Comparison of ENCODE assay signal across 9 mouse cellular contexts in genomic region chr13:51228862-51229770, GRCm38 (mm10). TPM values are rescaled to one million over a fixed set of nuclear protein-coding genes. Genes with fewer than 3 reads are reported as not detected.
DNase-seq lines count a peak whose midpoint lies in the region; ATAC-seq and TF ChIP-seq lines count a peak whose summit lies in the region.
"Had no signal": no experiment of that assay in that cellular context is flagged by ENCODE, and none has a peak within 500 bp of the region (broad histone marks: within the 10 kb centered on the region; RNA-seq: fewer than 3 reads in every experiment).

No protein-coding gene starts in this region.

- DNase-seq in heart, postnatal 36 days = no peak
- peak; percentile 84 for DNase-seq in brain, embryonic 14.5 days (ENCODE audit: low read depth)
- DNase-seq in lung, postnatal 14 days = peak; percentile 25
- DNase-seq in thymus, postnatal 10 days (ENCODE audit: low spot score in 2 of 2) = no peak
- no peak for DNase-seq in urinary bladder, adult 2 months (ENCODE audit: low spot score)

- no peak overlapping the region for H3K4me2 ChIP-seq in heart, embryonic 12.5 days
- peak overlapping the region; percentile 24 for H3K4me2 ChIP-seq in forebrain, embryonic 15.5 days (replicated peaks)

- H3K4me1 ChIP-seq in heart, embryonic 12.5 days (replicated peaks) = peaks cover 11% of the 10 kb centered on the region
- peaks cover 11% of the 10 kb centered on the region for H3K4me1 ChIP-seq in forebrain, embryonic 15.5 days

- H3K4me3 ChIP-seq in heart, embryonic 12.5 days = no peak overlapping the region
- H3K4me3 ChIP-seq in forebrain, embryonic 15.5 days = no peak overlapping the region

- peak overlapping the region; percentile 15; the same call in 1 of the 2 replicates for H3K27ac ChIP-seq in heart, embryonic 12.5 days (ENCODE audit: poor library complexity, severe bottlenecking)
- H3K27ac ChIP-seq in forebrain, embryonic 15.5 days (replicated peaks) = peak overlapping the region; percentile 7; the same call in 1 of the 2 replicates

- TF ChIP-seq POLR2A in brain, embryonic 14.5 days (IDR thresholded peaks at IDR 0.05; ENCODE audit: borderline replicate concordance, extremely low read depth, insufficient read depth, insufficient read length, poor library complexity, severe bottlenecking) = no peak

- no peak for TF ChIP-seq CTCF in brain, embryonic 14.5 days (IDR thresholded peaks at IDR 0.05; ENCODE audit: borderline replicate concordance, extremely low read depth, insufficient read depth, insufficient read length)

- no peaks in the 10 kb centered on the region; the same call in none of the 2 replicates for H3K9me3 ChIP-seq in heart, embryonic 12.5 days (replicated peaks)
- no peaks in the 10 kb centered on the region for H3K9me3 ChIP-seq in forebrain, embryonic 15.5 days

- ATAC-seq in heart, embryonic 12.5 days (ENCODE audit: insufficient number of reproducible peaks, low FRiP score) = no peak
- peak; percentile 67 for ATAC-seq in forebrain, embryonic 15.5 days (replicated peaks)
- ATAC-seq in erythroid progenitor cell, adult 5-6 weeks (replicated peaks; ENCODE audit: low FRiP score, poor library complexity, severe bottlenecking) = no peak

- no peak overlapping the region for H3K9ac ChIP-seq in heart, embryonic 12.5 days
- no peak overlapping the region for H3K9ac ChIP-seq in forebrain, embryonic 15.5 days (replicated peaks)

- no peaks in the 10 kb centered on the region for H3K27me3 ChIP-seq in heart, embryonic 12.5 days (replicated peaks)
- no peaks in the 10 kb centered on the region for H3K27me3 ChIP-seq in forebrain, embryonic 15.5 days

- intact Hi-C loops in heart, postnatal 36 days (cut with DNase I) = no loop called here

- H3K36me3 ChIP-seq in heart, embryonic 12.5 days = no peaks in the 10 kb centered on the region
- H3K36me3 ChIP-seq in forebrain, embryonic 15.5 days = no peaks in the 10 kb centered on the region

- 65% methylated on average over 30 of the region's 30 CpGs for WGBS in heart, embryonic 12.5 days
- WGBS in forebrain, embryonic 15.5 days = 10% methylated on average over 30 of the region's 30 CpGs

RNA-seq across cellular contexts. Expression of gene Nxnl2, which starts 58.3 kb away (rescaled TPM):
- polyA plus RNA-seq in heart, embryonic 12.5 days (2016; fragmentation: Nextera tagmentation; extraction: Ambion mirVana) = 1.1 and 1.5 TPM in 2 replicates
- total RNA-seq in heart, postnatal 36 days (2021) = under 1 TPM; 0.64 to 0.84 TPM
- polyA plus RNA-seq in brain, embryonic 14.5 days (2012; rRNA removed) = 1.3 TPM in 2 replicates
- 0.97 and 1.4 TPM in 2 replicates for polyA plus RNA-seq in forebrain, embryonic 15.5 days (2015; fragmentation: Nextera tagmentation; extraction: Ambion mirVana)
- total RNA-seq in erythroid progenitor cell, adult 5-6 weeks (2015; ENCODE audit: low replicate concordance) = not detected in 2 replicates
- not detected in 2 replicates for total RNA-seq in erythroid progenitor cell, adult 5-6 weeks (2017; ENCODE audit: low replicate concordance)
- polyA plus RNA-seq in urinary bladder, adult 2 months (2012; rRNA removed) = 2.0 and 3.4 TPM in 2 replicates
- total RNA-seq: common myeloid progenitor, adult 5-6 weeks had no signal

Comparison
In these comparisons a context has a peak if more than half of its experiments do, and no peak if none do; other contexts are left out.
1. DNase-seq: peak in brain, embryonic 14.5 days (single experiment) and lung, postnatal 14 days (single experiment); none in heart, postnatal 36 days (0 of 2), thymus, postnatal 10 days (0 of 2) and urinary bladder, adult 2 months (single experiment).